ENCODE assay signal across 39 mouse cellular contexts in the genomic region with DNA sequence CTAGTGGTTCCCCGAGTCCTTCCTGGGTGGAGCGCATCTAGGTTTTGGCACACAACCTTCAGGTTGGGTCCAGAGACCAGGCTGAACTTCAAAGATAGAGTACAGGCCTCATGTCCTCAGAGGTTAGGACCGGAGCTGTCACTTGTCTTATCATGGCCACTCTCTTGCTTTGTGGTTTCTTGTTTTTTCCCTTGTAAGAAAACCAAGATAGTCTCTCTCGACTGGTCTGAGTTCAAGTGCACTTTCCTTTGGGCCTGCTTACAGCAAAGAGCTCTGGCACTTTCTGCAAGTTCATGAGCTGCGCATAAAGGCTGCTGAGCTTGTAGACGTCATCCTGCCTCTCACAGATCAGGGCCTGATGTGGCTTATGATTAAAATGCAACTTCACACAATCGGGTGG. TPM values are rescaled to one million over a fixed set of nuclear protein-coding genes. Genes with fewer than 3 reads are reported as not detected.
DNase-seq lines count a peak whose midpoint lies in the region; ATAC-seq and TF ChIP-seq lines count a peak whose summit lies in the region.
"Had no signal": no experiment of that assay in that cellular context is flagged by ENCODE, and none has a peak within 500 bp of the region (broad histone marks: within the 10 kb centered on the region; RNA-seq: fewer than 3 reads in every experiment).

No protein-coding gene starts in this region.

- H3K36me3 ChIP-seq in liver, embryonic 14.5 days (replicated peaks; ENCODE audit: control insufficient read depth, insufficient read depth, low read depth), result no peaks in the 10 kb centered on the region
- no peaks in the 10 kb centered on the region for H3K36me3 ChIP-seq in megakaryocyte, embryonic 14.5 days (replicated peaks; ENCODE audit: low read length)
- H3K36me3 ChIP-seq in midbrain, embryonic 10.5 days, result no peaks in the 10 kb centered on the region
- H3K36me3 ChIP-seq: embryonic facial prominence, embryonic 10.5 days; embryonic facial prominence, embryonic 15.5 days; heart, embryonic 10.5 days; heart, embryonic 15.5 days; hindbrain, embryonic 12.5 days; limb, embryonic 12.5 days; midbrain, embryonic 15.5 days; neural tube, embryonic 15.5 days had no signal

- H3K9ac ChIP-seq in liver, embryonic 14.5 days (replicated peaks), result no peak overlapping the region
- H3K9ac ChIP-seq: embryonic facial prominence, embryonic 15.5 days; heart, embryonic 15.5 days; hindbrain, embryonic 12.5 days; limb, embryonic 12.5 days; midbrain, embryonic 15.5 days; neural tube, embryonic 15.5 days had no signal

- no peak overlapping the region for H3K4me3 ChIP-seq in liver, embryonic 14.5 days (ENCODE audit: insufficient read depth in 1 of 2, low read depth in 2 of 2, low read length in 2 of 2)
- H3K4me3 ChIP-seq in megakaryocyte, embryonic 14.5 days (replicated peaks), result peak overlapping the region; percentile 68
- no peak overlapping the region for H3K4me3 ChIP-seq in midbrain, embryonic 10.5 days
- H3K4me3 ChIP-seq: embryonic facial prominence, embryonic 10.5 days; embryonic facial prominence, embryonic 15.5 days; heart, embryonic 10.5 days; heart, embryonic 15.5 days; hindbrain, embryonic 12.5 days; limb, embryonic 12.5 days; midbrain, embryonic 15.5 days; neural tube, embryonic 15.5 days had no signal

- no peak for TF ChIP-seq CTCF in liver, embryonic 14.5 days (IDR thresholded peaks at IDR 0.05; ENCODE audit: low read depth)

- DNase-seq in CD4-positive helper T cell, adult 2 months (ENCODE audit: low read depth, low spot score), result peak; percentile 62
- no peak for DNase-seq in liver, embryonic 14.5 days (ENCODE audit: low read depth in 3 of 3, low spot score in 3 of 3)
- DNase-seq in right cerebral cortex, postnatal 10 days (ENCODE audit: low spot score in 2 of 2), result no peak
- no peak for DNase-seq in cerebellum, postnatal 4 days (ENCODE audit: low spot score in 2 of 2)
- DNase-seq in embryo, embryonic 10 days (ENCODE audit: low spot score), result no peak
- no peak for DNase-seq in midbrain, embryonic 10.5 days (ENCODE audit: low spot score)
- DNase-seq: adrenal gland, postnatal 10 days; B cell, adult 2 months; cerebellum, adult 11 months; cerebellum, adult 9-10 months; gastrocnemius, postnatal 14 days; heart, adult 11 months; kidney, postnatal 14 days; layer of hippocampus, adult 9-11 months; lung, adult 18-20 months; thymus, adult 2 months had no signal

- 18% methylated on average over 7 of the region's 7 CpGs for WGBS in liver, embryonic 14.5 days (ENCODE audit: insufficient replicate concordance)
- WGBS in midbrain, embryonic 10.5 days, result 85% methylated on average over 7 of the region's 7 CpGs

- no peaks in the 10 kb centered on the region; the same call in 1 of the 2 replicates for H3K27me3 ChIP-seq in liver, embryonic 14.5 days (ENCODE audit: control insufficient read depth, insufficient read depth, low read length)
- H3K27me3 ChIP-seq in megakaryocyte, embryonic 14.5 days (replicated peaks), result peaks cover 28% of the 10 kb centered on the region
- no peaks in the 10 kb centered on the region for H3K27me3 ChIP-seq in midbrain, embryonic 10.5 days (ENCODE audit: low read depth, poor library complexity, severe bottlenecking)
- H3K27me3 ChIP-seq: embryonic facial prominence, embryonic 15.5 days; hindbrain, embryonic 12.5 days; limb, embryonic 12.5 days; midbrain, embryonic 15.5 days; neural tube, embryonic 15.5 days had no signal

- H3K4me1 ChIP-seq in liver, embryonic 14.5 days (replicated peaks; ENCODE audit: control insufficient read depth in 2 of 2, insufficient read depth in 2 of 2, low read length in 1 of 2), result peaks cover 0 to 9% of the 10 kb centered on the region in 2 experiments; a peak in 2 of 4 replicates
- peaks cover 59% of the 10 kb centered on the region for H3K4me1 ChIP-seq in megakaryocyte, embryonic 14.5 days
- no peaks in the 10 kb centered on the region for H3K4me1 ChIP-seq in midbrain, embryonic 10.5 days
- H3K4me1 ChIP-seq: embryonic facial prominence, embryonic 10.5 days; embryonic facial prominence, embryonic 15.5 days; heart, embryonic 10.5 days; heart, embryonic 15.5 days; hindbrain, embryonic 12.5 days; limb, embryonic 12.5 days; midbrain, embryonic 15.5 days; neural tube, embryonic 15.5 days had no signal

- 0 out of 2 replicates have a peak, but pooled peaks have one; percentile 23 for TF ChIP-seq EP300 in liver, embryonic 14.5 days (IDR thresholded peaks at IDR 0.05; ENCODE audit: low read depth)

- H3K4me2 ChIP-seq in liver, embryonic 14.5 days (ENCODE audit: low read depth), result no peak overlapping the region
- H3K4me2 ChIP-seq: embryonic facial prominence, embryonic 15.5 days; heart, embryonic 15.5 days; hindbrain, embryonic 12.5 days; limb, embryonic 12.5 days; midbrain, embryonic 15.5 days; neural tube, embryonic 15.5 days had no signal

- H3K9me3 ChIP-seq in liver, embryonic 14.5 days (ENCODE audit: control insufficient read depth, low read length), result no peaks in the 10 kb centered on the region
- H3K9me3 ChIP-seq in megakaryocyte, embryonic 14.5 days, result no peaks in the 10 kb centered on the region
- H3K9me3 ChIP-seq in midbrain, embryonic 10.5 days (replicated peaks), result no peaks in the 10 kb centered on the region
- H3K9me3 ChIP-seq: embryonic facial prominence, embryonic 10.5 days; embryonic facial prominence, embryonic 15.5 days; heart, embryonic 10.5 days; heart, embryonic 15.5 days; hindbrain, embryonic 12.5 days; limb, embryonic 12.5 days; midbrain, embryonic 15.5 days; neural tube, embryonic 15.5 days had no signal

- ATAC-seq in common myeloid progenitor, adult 5-6 weeks (replicated peaks; ENCODE audit: low read depth, poor library complexity, severe bottlenecking), result peak; percentile 88
- peak; percentile 53; the same call in 1 of the 2 replicates for ATAC-seq in liver, embryonic 14.5 days (ENCODE audit: insufficient read depth)
- ATAC-seq: forebrain, embryonic 14.5 days; intestine, postnatal 0 days; lung, postnatal 0 days; midbrain, embryonic 15.5 days; Patski had no signal

- no peak overlapping the region for H3K27ac ChIP-seq in liver, embryonic 14.5 days
- H3K27ac ChIP-seq in midbrain, embryonic 10.5 days (replicated peaks), result no peak overlapping the region
- H3K27ac ChIP-seq: embryonic facial prominence, embryonic 10.5 days; embryonic facial prominence, embryonic 15.5 days; heart, embryonic 10.5 days; heart, embryonic 15.5 days; hindbrain, embryonic 12.5 days; limb, embryonic 12.5 days; midbrain, embryonic 15.5 days; neural tube, embryonic 15.5 days; stomach, postnatal 0 days had no signal

RNA-seq across cellular contexts. Expression of a gene that starts 12.0 kb away (rescaled TPM):
- total RNA-seq in common myeloid progenitor, adult 5-6 weeks (2017), result 1.1 and 3.1 TPM in 2 replicates
- 0.37 and 0.54 TPM in 2 replicates for polyA plus RNA-seq in liver, embryonic 14.5 days (2012; rRNA removed)
- polyA plus RNA-seq in liver, embryonic 14.5 days (2014; fragmentation: Nextera tagmentation; extraction: Ambion mirVana), result 0.56 and 0.57 TPM in 2 replicates
- 28.5 and 38.2 TPM in 2 replicates for polyA plus RNA-seq in megakaryocyte, embryonic 14.5 days (2012; ENCODE audit: insufficient read depth, low replicate concordance)
- polyA plus RNA-seq in midbrain, embryonic 10.5 days (2016; fragmentation: Nextera tagmentation; extraction: Ambion mirVana), result not detected in 2 replicates
- total RNA-seq: gastrocnemius, postnatal 14 days had no signal
- polyA plus RNA-seq: embryonic facial prominence, embryonic 10.5 days; forebrain, embryonic 14.5 days; heart, embryonic 10.5 days; hindbrain, embryonic 12.5 days; kidney, embryonic 14.5 days; limb, embryonic 12.5 days; midbrain, embryonic 15.5 days; neural tube, embryonic 15.5 days; Patski had no signal

RNA-seq across cellular contexts. Expression of a gene that starts 36.1 kb away (rescaled TPM):
- total RNA-seq in common myeloid progenitor, adult 5-6 weeks (2017), result not detected in 2 replicates
- polyA plus RNA-seq in liver, embryonic 14.5 days (2012; rRNA removed), result 0.05 and 0.08 TPM in 2 replicates
- 0.04 TPM in 1 of 2 replicates, not detected in the other for polyA plus RNA-seq in liver, embryonic 14.5 days (2014; fragmentation: Nextera tagmentation; extraction: Ambion mirVana)
- polyA plus RNA-seq in megakaryocyte, embryonic 14.5 days (2012; ENCODE audit: insufficient read depth, low replicate concordance), result not detected in 2 replicates
- not detected in 2 replicates for polyA plus RNA-seq in midbrain, embryonic 10.5 days (2016; fragmentation: Nextera tagmentation; extraction: Ambion mirVana)
- total RNA-seq: adrenal gland, postnatal 10 days; CH12.LX; ES-E14; gastrocnemius, postnatal 14 days; heart, postnatal 25 days; left cerebral cortex, adult 18-20 months; left cerebral cortex, postnatal 14 days had no signal
- polyA plus RNA-seq: cortical plate, adult 2 months; embryonic facial prominence, embryonic 10.5 days; forebrain, embryonic 14.5 days; heart, embryonic 10.5 days; heart, embryonic 15.5 days; hindbrain, embryonic 12.5 days; kidney, embryonic 14.5 days; limb, embryonic 12.5 days; midbrain, embryonic 15.5 days; neural tube, embryonic 15.5 days; spleen, adult 2 months had no signal

RNA-seq across cellular contexts. Expression of a gene that starts 36.1 kb away (rescaled TPM):
- total RNA-seq in common myeloid progenitor, adult 5-6 weeks (2017), result 65.0 and 84.8 TPM in 2 replicates
- 22.5 and 27.0 TPM in 2 replicates for polyA plus RNA-seq in liver, embryonic 14.5 days (2012; rRNA removed)
- polyA plus RNA-seq in liver, embryonic 14.5 days (2014; fragmentation: Nextera tagmentation; extraction: Ambion mirVana), result 17.1 and 19.6 TPM in 2 replicates
- 152 and 176 TPM in 2 replicates for polyA plus RNA-seq in megakaryocyte, embryonic 14.5 days (2012; ENCODE audit: insufficient read depth, low replicate concordance)
- polyA plus RNA-seq in midbrain, embryonic 10.5 days (2016; fragmentation: Nextera tagmentation; extraction: Ambion mirVana), result 120 and 136 TPM in 2 replicates

RNA-seq across cellular contexts. Expression of a gene that starts 53.8 kb away (rescaled TPM):
- total RNA-seq in common myeloid progenitor, adult 5-6 weeks (2017), result not detected in 2 replicates
- polyA plus RNA-seq in liver, embryonic 14.5 days (2012; rRNA removed), result 1.0 and 1.3 TPM in 2 replicates
- 0.61 and 1.0 TPM in 2 replicates for polyA plus RNA-seq in liver, embryonic 14.5 days (2014; fragmentation: Nextera tagmentation; extraction: Ambion mirVana)
- polyA plus RNA-seq in megakaryocyte, embryonic 14.5 days (2012; ENCODE audit: insufficient read depth, low replicate concordance), result not detected in 2 replicates
- polyA plus RNA-seq in midbrain, embryonic 10.5 days (2016; fragmentation: Nextera tagmentation; extraction: Ambion mirVana), result not detected in 2 replicates
- total RNA-seq: ES-E14; gastrocnemius, postnatal 14 days; heart, postnatal 25 days; left cerebral cortex, adult 18-20 months; left cerebral cortex, postnatal 14 days had no signal
- polyA plus RNA-seq: cortical plate, adult 2 months; embryonic facial prominence, embryonic 10.5 days; forebrain, embryonic 14.5 days; heart, embryonic 10.5 days; heart, embryonic 15.5 days; hindbrain, embryonic 12.5 days; limb, embryonic 12.5 days; midbrain, embryonic 15.5 days; neural tube, embryonic 15.5 days had no signal

Comparison
In these comparisons a context has a peak if more than half of its experiments do, and no peak if none do; other contexts are left out.
1. RNA of a gene that starts 12.0 kb away (polyA plus RNA-seq): 28.5 to 38.2 TPM in megakaryocyte, embryonic 14.5 days; 0.37 to 0.57 TPM in liver, embryonic 14.5 days and not detected in midbrain, embryonic 10.5 days; every median in the first group is over 10 times any median in the second.